ENCODE assay signal across 12 mouse cellular contexts in genomic region chr7:101472598-101473558, GRCm38 (mm10). TPM values are rescaled to one million over a fixed set of nuclear protein-coding genes. Genes with fewer than 3 reads are reported as not detected.
A peak's percentile ranks its signal among the peaks of the same experiment; 100 is the strongest.
DNase-seq lines count a peak whose midpoint lies in the region; ATAC-seq and TF ChIP-seq lines count a peak whose summit lies in the region.
"Had no signal": no experiment of that assay in that cellular context is flagged by ENCODE, and none has a peak within 500 bp of the region (broad histone marks: within the 10 kb centered on the region; RNA-seq: fewer than 3 reads in every experiment).

No protein-coding gene starts in this region.

- no peaks in the 10 kb centered on the region for H3K27me3 ChIP-seq in limb, embryonic 14.5 days (ENCODE audit: control insufficient read depth, insufficient read depth, low read length)
- no peaks in the 10 kb centered on the region for H3K27me3 ChIP-seq in limb, embryonic 10.5 days (ENCODE audit: low read depth, poor library complexity, severe bottlenecking)
- H3K27me3 ChIP-seq: liver, embryonic 12.5 days; midbrain, embryonic 15.5 days; stomach, embryonic 15.5 days had no signal

- no peaks in the 10 kb centered on the region for H3K36me3 ChIP-seq in limb, embryonic 14.5 days (ENCODE audit: control insufficient read depth, insufficient read depth, low read length)
- H3K36me3 ChIP-seq in limb, embryonic 10.5 days = no peaks in the 10 kb centered on the region
- H3K36me3 ChIP-seq: liver, embryonic 12.5 days; midbrain, embryonic 15.5 days; stomach, embryonic 15.5 days had no signal

- no peak overlapping the region for H3K4me2 ChIP-seq in limb, embryonic 14.5 days (replicated peaks; ENCODE audit: low read depth, low read length, severe bottlenecking)
- H3K4me2 ChIP-seq: liver, embryonic 12.5 days; midbrain, embryonic 15.5 days; stomach, embryonic 15.5 days had no signal

- peak; percentile 60 for DNase-seq in adrenal gland, adult 2 months
- DNase-seq in adrenal gland, postnatal 10 days = no peak
- peak; percentile 15 for DNase-seq in limb, embryonic 14.5 days (ENCODE audit: low spot score)
- DNase-seq in limb, embryonic 10.5 days (ENCODE audit: low spot score) = no peak
- peak; percentile 73 to 79 for DNase-seq in heart, adult 18-20 months
- DNase-seq in heart, postnatal 36 days = peak; percentile 64 to 69
- no peak for DNase-seq in thymus, adult 18-20 months
- no peak for DNase-seq in right cerebral cortex, adult 2 months (ENCODE audit: low spot score in 2 of 2)
- DNase-seq: cerebellum, postnatal 10 days had no signal

- no peak for TF ChIP-seq POLR2A in limb, embryonic 14.5 days (IDR thresholded peaks at IDR 0.05; ENCODE audit: borderline replicate concordance, extremely low read depth, insufficient read depth, insufficient read length)

- H3K4me1 ChIP-seq in limb, embryonic 14.5 days (ENCODE audit: control insufficient read depth, insufficient read depth, low read length) = peaks cover 9% of the 10 kb centered on the region
- H3K4me1 ChIP-seq in limb, embryonic 10.5 days = no peaks in the 10 kb centered on the region
- H3K4me1 ChIP-seq: liver, embryonic 12.5 days; midbrain, embryonic 15.5 days had no signal

- WGBS in limb, embryonic 14.5 days = 42% methylated on average over 10 of the region's 10 CpGs
- WGBS in limb, embryonic 10.5 days = 55% methylated on average over 10 of the region's 10 CpGs

- no peak overlapping the region for H3K9ac ChIP-seq in limb, embryonic 14.5 days (ENCODE audit: low read depth, low read length, severe bottlenecking)
- H3K9ac ChIP-seq: liver, embryonic 12.5 days; midbrain, embryonic 15.5 days; stomach, embryonic 15.5 days had no signal

- no peak overlapping the region for H3K27ac ChIP-seq in limb, embryonic 14.5 days (replicated peaks; ENCODE audit: low read depth, low read length)
- H3K27ac ChIP-seq in limb, embryonic 10.5 days = no peak overlapping the region
- H3K27ac ChIP-seq: liver, embryonic 12.5 days; midbrain, embryonic 15.5 days; stomach, embryonic 15.5 days had no signal

- H3K9me3 ChIP-seq in limb, embryonic 14.5 days (ENCODE audit: control insufficient read depth, low read length) = no peaks in the 10 kb centered on the region
- no peaks in the 10 kb centered on the region for H3K9me3 ChIP-seq in limb, embryonic 10.5 days (replicated peaks)
- H3K9me3 ChIP-seq: liver, embryonic 12.5 days; midbrain, embryonic 15.5 days; stomach, embryonic 15.5 days had no signal

- no peak for ATAC-seq in limb, embryonic 14.5 days (ENCODE audit: low FRiP score, low read depth)
- ATAC-seq: liver, embryonic 12.5 days; midbrain, embryonic 15.5 days had no signal

- H3K4me3 ChIP-seq in limb, embryonic 14.5 days (replicated peaks; ENCODE audit: low read length) = no peak overlapping the region
- H3K4me3 ChIP-seq in limb, embryonic 10.5 days = no peak overlapping the region
- H3K4me3 ChIP-seq: liver, embryonic 12.5 days; midbrain, embryonic 15.5 days; stomach, embryonic 15.5 days had no signal

- intact Hi-C loops in heart, postnatal 36 days (cut with DNase I) = loop anchor here (2.0 kb wide), 1 partner anchor 20 kb away; no protein-coding TSS in a partner anchor

RNA-seq across cellular contexts. Expression of gene Pde2a, which starts 51.4 kb away (rescaled TPM):
- total RNA-seq in adrenal gland, adult 2 months (2021) = 100 to 1,000 TPM; 161 to 223 TPM
- polyA plus RNA-seq in adrenal gland, adult 2 months (2012; rRNA removed) = 142 and 199 TPM in 2 replicates
- 100 to 1,000 TPM; 113 to 120 TPM for total RNA-seq in adrenal gland, postnatal 10 days (2021)
- 11.8 and 12.7 TPM in 2 replicates for polyA plus RNA-seq in limb, embryonic 14.5 days (2012; rRNA removed)
- 4.9 and 10.5 TPM in 2 replicates for polyA plus RNA-seq in limb, embryonic 14.5 days (2014; fragmentation: Nextera tagmentation; extraction: Ambion mirVana)
- polyA plus RNA-seq in limb, embryonic 10.5 days (2016; fragmentation: Nextera tagmentation; extraction: Ambion mirVana) = 9.2 and 9.3 TPM in 2 replicates
- total RNA-seq in heart, adult 18-20 months (2021) = 10 to 100 TPM; 43.4 to 49.6 TPM
- 10 to 100 TPM; 51.8 to 74.3 TPM for total RNA-seq in heart, postnatal 36 days (2021)

Comparison
In these comparisons a context has a peak if more than half of its experiments do, and no peak if none do; other contexts are left out.
1. DNase-seq: peak in adrenal gland, adult 2 months (single experiment), limb, embryonic 14.5 days (single experiment), heart, adult 18-20 months (2 of 2) and heart, postnatal 36 days (2 of 2); none in adrenal gland, postnatal 10 days (single experiment), limb, embryonic 10.5 days (single experiment), thymus, adult 18-20 months (0 of 2) and right cerebral cortex, adult 2 months (0 of 2).